Mouse (Mus musculus) T-helper 1 cell (primary cell): ENCODE measurements around the gene Atp13a3.

Experiments
- in situ Hi-C: fragments of 300-600 bp; cut with MboI, MseI; formaldehyde crosslinking; loops from one replicate; pipeline ENCODE4 v1.15.1; 2025; ENCODE audit warnings: high pct_unique_total_duplicates

Atp13a3 gene

DNA sequence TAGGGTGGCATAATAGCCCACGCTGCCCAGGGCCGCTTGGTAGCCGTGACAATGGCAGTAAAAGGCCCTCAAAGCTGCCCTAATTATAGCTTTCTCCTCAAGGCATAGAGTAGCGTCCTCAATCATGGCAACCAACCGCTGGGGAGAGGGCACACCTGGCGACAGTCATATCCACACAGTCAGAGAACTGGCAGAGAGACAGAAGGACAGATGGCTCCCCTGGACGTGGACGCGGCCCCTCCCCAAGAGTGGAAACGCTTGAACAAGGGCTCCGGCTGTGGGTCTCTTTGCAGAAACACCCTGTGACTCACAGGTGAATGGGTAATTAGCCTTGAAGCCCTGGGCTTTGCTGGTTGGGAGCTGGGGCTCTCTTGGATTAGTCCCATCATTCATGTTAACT, 127.4 kb downstream of the Atp13a3 start:
- in situ Hi-C loops: no loop called here

DNA sequence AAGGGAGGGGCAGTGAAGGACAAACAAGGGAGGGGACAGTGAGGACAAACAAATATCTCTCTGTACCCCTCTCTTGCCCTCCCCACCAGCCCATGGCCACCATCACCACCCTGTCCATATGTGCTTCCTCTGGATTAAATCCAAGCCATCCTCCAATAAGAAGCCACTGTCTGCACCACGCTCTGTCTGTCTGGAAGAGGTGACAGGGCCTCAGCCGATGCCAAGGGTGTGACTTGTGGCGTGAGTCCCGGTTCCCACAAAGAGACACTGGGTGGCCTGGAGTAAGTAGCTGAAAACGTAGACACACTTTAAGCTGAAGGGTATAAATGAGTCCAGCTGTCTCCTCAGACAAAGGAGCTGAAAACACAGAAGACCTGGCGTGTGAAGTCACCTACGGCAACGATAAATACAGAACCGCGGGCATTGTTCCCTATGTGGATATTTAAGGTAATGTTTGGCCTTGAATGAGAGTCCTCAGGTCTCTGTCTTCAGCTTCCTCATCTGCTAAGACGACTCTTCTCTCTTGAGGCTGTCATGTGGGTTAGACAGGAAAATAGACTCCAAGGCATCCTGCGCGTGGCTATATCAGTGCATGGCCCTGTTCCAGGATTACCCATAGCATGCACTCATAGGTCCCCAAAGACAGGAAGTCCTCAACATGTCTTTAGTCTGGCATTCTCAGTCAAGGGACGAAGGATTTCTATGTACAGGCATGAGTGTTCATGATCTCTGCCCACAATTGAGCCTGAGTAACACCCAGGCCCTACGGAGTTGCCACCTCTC, 130.0 kb downstream of the Atp13a3 start:
- in situ Hi-C loops: no loop called here

DNA sequence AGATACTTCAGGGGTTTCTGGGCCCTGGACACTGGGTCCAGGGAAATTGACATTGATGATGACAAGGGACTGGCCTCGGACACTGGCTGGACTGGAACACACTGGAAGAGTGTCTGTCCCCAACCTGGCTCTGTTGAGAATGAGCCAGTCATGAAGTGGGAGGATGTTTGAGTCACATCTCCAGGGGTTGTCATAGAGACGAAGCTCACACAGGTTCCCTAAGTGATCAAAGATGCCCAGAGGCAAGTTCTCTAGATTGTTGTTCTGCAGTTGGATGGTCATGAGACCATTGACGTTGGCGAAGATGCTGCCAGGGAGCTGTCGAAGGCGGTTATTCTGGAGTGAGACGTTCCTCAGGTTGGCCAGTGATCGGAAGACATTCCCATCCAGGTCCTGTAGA, 132.7 kb downstream of the Atp13a3 start:
- in situ Hi-C loops: no loop called here

DNA sequence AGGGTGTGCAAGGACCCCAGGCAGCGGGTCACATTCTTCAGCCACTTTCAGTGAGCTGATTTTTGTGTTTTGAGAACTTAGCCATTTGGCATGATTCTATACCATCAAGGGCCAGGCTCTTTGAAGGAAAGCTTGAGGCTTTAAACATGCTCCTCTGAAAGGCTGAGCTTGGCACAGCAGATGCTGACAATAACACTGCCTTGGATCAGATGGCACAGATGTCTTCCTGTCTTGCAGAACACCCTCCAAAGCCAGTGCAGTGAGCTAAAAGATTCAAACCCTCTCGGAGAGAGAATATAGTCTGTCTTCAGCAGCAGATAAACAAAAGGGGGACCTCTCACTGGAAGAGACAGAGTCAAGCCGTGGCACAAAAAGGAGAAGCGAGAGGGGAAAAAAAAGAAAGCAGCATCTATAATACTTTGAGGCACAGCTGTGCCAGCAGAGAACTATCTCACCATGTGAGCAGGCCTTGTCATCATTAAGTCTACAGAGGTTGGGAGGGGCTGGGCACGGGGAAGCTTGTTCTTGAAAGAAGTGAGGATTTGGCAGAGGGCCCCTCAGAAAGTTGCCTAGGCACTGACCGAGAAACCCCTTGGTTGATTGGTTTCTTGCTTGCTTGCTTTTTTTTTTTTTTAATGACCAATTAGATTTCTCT, 133.7 kb downstream of the Atp13a3 start:
- in situ Hi-C loops: no loop called here

DNA sequence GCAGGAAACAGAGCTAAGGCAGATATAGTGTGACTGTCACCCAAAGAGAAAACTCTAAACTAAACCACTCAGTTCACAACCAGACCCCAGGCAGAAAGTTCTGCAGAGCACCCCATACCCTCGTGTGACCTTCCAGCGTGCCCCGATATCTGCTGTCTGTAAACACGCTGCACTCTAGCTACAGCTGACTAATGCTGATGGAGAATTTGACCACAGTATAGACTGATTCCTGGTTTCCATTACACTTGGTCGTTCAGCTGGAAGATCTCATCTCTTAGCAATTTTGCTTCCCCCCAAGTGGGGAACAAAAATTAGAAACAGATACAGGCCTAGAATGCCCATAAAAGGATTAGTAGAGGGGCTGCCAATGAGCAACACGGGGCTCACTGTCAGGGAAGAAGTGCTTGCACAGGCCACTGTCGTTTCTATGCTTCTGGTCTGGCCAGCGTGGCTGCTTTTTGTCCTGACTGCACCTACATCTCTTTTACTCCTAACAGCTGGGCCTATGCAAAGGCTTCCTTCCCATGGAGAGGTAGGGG, 134.5 kb downstream of the Atp13a3 start:
- in situ Hi-C loops: no loop called here

DNA sequence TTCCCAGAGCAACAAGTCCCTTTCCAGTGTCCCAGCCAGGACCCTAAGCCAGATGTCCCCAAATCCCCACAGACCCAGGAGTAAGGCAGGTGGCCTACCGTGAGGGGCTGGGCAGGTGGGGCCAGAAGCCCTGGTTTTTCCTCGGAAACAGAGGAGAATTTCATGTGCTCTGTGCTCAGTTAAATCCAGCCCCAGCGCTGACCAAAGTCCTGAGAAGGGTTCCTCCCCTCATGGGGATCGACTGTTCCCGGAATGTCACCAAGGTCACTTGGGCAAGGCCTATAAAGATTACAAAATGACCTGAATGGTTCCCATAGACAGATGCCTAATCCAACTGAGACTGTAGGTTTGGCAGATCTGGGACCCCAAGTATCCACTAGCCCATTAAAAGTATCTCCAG, 138.4 kb downstream of the Atp13a3 start, which contains the start of gene Cpn2:
Cpn2 (minus strand) TSS at position 141 of the 400 bp plus-strand sequence.
- in situ Hi-C loops: no loop called here

DNA sequence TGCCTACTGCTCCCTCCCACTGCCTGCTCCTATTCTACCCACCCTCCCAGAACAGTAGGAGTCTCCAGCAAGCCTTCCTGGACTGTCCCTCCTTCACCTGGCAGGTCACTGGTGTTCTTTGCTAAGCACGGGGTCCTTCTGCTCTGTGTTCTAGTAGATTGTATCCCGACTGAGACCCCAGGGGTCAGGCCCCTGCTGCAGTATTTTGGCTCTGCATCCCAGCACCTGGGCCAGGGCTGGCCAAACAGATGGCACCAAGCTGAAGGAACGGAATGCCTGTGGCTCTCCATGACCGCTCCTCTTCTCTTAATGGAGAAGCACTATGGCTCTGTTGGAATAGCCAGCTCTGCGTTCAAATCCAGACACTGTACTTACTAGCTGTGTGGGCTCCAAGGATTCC, 139.2 kb downstream of the Atp13a3 start:
- in situ Hi-C loops: no loop called here

DNA sequence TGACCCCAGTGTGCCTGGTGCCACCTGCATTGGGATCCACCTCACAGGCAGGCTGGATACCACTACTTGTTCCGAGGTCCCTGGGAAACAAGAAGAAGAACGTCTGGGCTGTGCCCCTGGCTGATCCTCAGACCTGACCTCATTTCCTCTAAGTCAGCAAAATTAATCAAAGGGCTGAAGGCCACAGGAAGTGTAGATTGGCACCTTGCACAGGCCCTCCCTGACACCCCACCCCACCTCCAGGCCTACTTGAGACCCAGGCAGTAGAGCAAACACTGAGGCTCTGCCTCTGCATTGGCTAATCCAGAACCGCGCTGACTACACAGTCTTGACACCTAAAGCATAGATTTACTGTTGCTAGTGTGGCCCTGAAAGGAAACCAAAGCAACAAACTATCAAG, 140.2 kb downstream of the Atp13a3 start:
- in situ Hi-C loops: no loop called here

DNA sequence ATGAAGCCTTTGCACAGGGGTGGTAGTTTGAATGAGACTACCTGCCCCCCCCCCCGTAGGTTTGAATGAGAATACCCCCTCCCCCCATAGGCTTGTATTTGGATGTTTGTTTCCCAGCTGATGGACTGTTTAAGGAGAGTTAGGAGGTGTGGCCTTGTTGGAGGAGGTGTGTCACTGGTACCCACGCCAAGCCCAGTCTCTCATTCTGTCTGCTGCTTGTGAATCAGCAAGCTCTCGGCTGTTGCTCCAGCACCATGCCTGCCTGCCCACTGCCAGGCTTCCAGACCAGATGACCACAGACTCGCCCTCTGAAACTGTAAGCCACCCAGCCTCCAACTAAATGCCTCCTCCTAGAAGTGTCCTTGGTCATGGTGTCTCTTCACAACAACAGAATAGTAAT, 142.6 kb downstream of the Atp13a3 start:
- in situ Hi-C loops: loop anchor here (5.0 kb wide), 1 partner anchor 259 kb away; no protein-coding TSS in a partner anchor

DNA sequence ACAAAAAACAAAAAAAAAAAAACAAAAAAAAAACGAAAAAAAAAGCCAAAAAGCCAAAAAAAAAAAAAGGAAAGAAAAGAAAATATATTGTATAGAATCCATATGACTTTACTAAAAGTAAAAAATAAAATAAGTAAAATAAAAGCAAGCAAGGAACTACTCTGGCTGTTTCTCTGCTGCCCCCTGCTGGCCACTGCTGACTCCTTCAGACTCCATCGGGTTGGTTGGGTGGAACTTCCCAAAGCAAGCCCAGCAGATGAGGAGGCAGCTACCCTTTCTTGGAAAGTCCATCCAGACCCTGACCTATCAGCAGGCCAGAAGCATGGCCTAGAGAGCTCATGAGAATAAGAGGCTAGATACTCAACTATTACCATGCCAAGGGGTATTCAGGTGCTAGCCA, 143.1 kb downstream of the Atp13a3 start:
- in situ Hi-C loops: loop anchor here (5.0 kb wide), 1 partner anchor 260 kb away; no protein-coding TSS in a partner anchor
